Mouse (Mus musculus): ENCODE measurements at regions not wholly inside any gene's neighbourhood (a gene's known extent, or its start where the extent isn't known, plus 50 kb on each side); places are given as distances from the start of the nearest gene placed in this dataset.
A peak's percentile ranks its signal among the peaks of the same experiment; 100 is the strongest.

DNA sequence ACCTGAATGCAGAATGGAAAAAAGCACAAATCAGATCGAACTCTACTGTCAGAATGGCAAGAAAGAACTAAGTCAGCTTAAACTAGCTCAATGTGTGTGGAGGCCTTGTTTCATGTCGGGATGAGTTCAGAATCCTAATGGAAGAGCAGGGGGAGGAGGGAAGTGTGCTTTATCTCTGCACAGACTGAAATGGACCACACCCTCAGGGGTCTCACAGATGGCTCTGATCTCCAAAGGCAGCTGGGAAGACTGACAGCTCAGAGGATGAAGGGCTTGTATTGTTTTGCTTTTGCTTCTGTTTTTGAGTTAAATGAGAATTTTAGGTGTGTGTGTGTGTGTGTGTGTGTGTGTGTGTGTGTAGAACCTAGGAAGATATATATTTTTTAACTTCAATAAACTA is 566.8 kb upstream of the Gm19410 start:
- TF ChIP-seq CTCF (IDR thresholded peaks at IDR 0.05; ENCODE audit: control insufficient read depth, insufficient read depth, low read length): no peak
- TF ChIP-seq POLR2A (IDR thresholded peaks at IDR 0.05; ENCODE audit: borderline replicate concordance, control insufficient read depth, low read depth, low read length): no peak
- no peak overlapping the region for H3K27ac ChIP-seq (ENCODE audit: control insufficient read depth, insufficient read depth, low read depth, low read length, poor library complexity)
- no peaks in the 10 kb centered on the region; the same call in 1 of the 2 replicates for H3K4me1 ChIP-seq (ENCODE audit: control insufficient read depth, insufficient read depth, low read length)
- 78% methylated on average over 2 of the region's 2 CpGs for WGBS
- no peak overlapping the region for H3K4me3 ChIP-seq (replicated peaks; ENCODE audit: control insufficient read depth, low read depth, low read length)

GRCm38 (mm10) chr8:35201416-35201815 is 564.2 kb upstream of the Gm19410 start:
- no peak overlapping the region for H3K27ac ChIP-seq (ENCODE audit: control insufficient read depth, insufficient read depth, low read depth, low read length, poor library complexity)
- no peak overlapping the region for H3K4me3 ChIP-seq (replicated peaks; ENCODE audit: control insufficient read depth, low read depth, low read length)
- H3K4me1 ChIP-seq (ENCODE audit: control insufficient read depth, insufficient read depth, low read length): peaks cover 4% of the 10 kb centered on the region; the same call in 1 of the 2 replicates
- TF ChIP-seq POLR2A (IDR thresholded peaks at IDR 0.05; ENCODE audit: borderline replicate concordance, control insufficient read depth, low read depth, low read length) (no peak), CTCF (IDR thresholded peaks at IDR 0.05; ENCODE audit: control insufficient read depth, insufficient read depth, low read length) (no peak)
- 17% methylated on average over 12 of the region's 12 CpGs for WGBS

DNA sequence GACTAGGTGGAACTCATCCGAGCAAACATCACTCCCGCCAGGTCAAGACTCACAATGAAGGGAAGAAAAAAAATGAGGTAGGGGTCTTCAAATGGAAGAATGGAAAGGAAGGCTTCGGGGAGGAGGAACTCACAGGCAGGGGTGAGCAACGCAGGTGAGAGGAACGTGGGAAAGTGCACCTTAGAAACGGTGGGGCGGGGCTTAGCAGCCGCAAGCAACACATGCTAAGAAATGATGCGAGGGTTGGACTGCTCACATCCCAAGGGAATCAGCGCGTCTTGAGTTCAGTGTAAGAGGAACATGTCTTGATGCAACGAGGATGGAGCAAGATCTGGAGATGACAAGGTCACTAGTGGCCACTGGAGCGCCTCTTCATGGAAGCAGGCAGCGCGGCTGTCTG is 560.6 kb upstream of the Gm19410 start:
- no peak overlapping the region for H3K27ac ChIP-seq (ENCODE audit: control insufficient read depth, insufficient read depth, low read depth, low read length, poor library complexity)
- TF ChIP-seq CTCF (IDR thresholded peaks at IDR 0.05; ENCODE audit: control insufficient read depth, insufficient read depth, low read length): no peak
- TF ChIP-seq POLR2A (IDR thresholded peaks at IDR 0.05; ENCODE audit: borderline replicate concordance, control insufficient read depth, low read depth, low read length): no peak
- WGBS: 52% methylated on average over 15 of the region's 15 CpGs
- no peak overlapping the region for H3K4me3 ChIP-seq (replicated peaks; ENCODE audit: control insufficient read depth, low read depth, low read length)
- peaks cover 7% of the 10 kb centered on the region; the same call in 1 of the 2 replicates for H3K4me1 ChIP-seq (ENCODE audit: control insufficient read depth, insufficient read depth, low read length)

GRCm38 (mm10) chr8:35205536-35205935 is 560.1 kb upstream of the Gm19410 start:
- TF ChIP-seq CTCF (IDR thresholded peaks at IDR 0.05; ENCODE audit: control insufficient read depth, insufficient read depth, low read length): peak; percentile 47
- TF ChIP-seq POLR2A (IDR thresholded peaks at IDR 0.05; ENCODE audit: borderline replicate concordance, control insufficient read depth, low read depth, low read length): no peak

GRCm38 (mm10) chr8:35206271-35206670 is 559.3 kb upstream of the Gm19410 start:
- peak overlapping the region; percentile 75 for H3K27ac ChIP-seq (ENCODE audit: control insufficient read depth, insufficient read depth, low read depth, low read length, poor library complexity)
- H3K4me1 ChIP-seq (ENCODE audit: control insufficient read depth, insufficient read depth, low read length): peaks cover 7% of the 10 kb centered on the region; the same call in 1 of the 2 replicates
- H3K4me3 ChIP-seq (replicated peaks; ENCODE audit: control insufficient read depth, low read depth, low read length): peak overlapping the region; percentile 11
- 7% methylated on average over 6 of the region's 6 CpGs for WGBS
- TF ChIP-seq POLR2A (IDR thresholded peaks at IDR 0.05; ENCODE audit: borderline replicate concordance, control insufficient read depth, low read depth, low read length): no peak
- no peak for TF ChIP-seq CTCF (IDR thresholded peaks at IDR 0.05; ENCODE audit: control insufficient read depth, insufficient read depth, low read length)

More at GRCm38 (mm10) chr8:35205536-35205935, 560.1 kb upstream of the Gm19410 start:
- Histone ChIP-seq H3K27ac (ENCODE audit: control insufficient read depth, insufficient read depth, low read depth, low read length, poor library complexity) (peak overlapping the region; percentile 32), H3K4me3 (replicated peaks; ENCODE audit: control insufficient read depth, low read depth, low read length) (no peak overlapping the region), H3K4me1 (ENCODE audit: control insufficient read depth, insufficient read depth, low read length) (peaks cover 7% of the 10 kb centered on the region; the same call in 1 of the 2 replicates)
- WGBS: 0% methylated on average over 8 of the region's 8 CpGs

DNA sequence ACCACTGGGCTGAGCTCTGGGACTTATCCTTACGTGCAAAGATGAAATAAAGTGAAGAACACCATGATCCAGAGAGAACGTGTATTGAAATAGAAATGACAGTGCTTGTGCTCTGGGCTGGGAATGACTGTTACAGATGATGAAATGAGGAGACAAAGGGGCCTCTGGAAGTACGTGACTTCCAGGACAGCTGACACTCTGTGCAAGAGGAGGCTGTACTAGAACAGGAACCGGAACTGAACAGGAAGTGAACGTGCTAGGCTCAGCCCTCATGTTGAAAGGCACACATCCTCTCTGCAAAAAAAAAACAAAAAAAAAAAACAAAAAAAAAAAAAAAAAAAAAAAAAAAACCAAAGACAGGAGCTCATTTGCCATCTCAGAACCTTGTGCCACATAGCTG is 557.2 kb upstream of the Gm19410 start:
- Histone ChIP-seq H3K27ac (ENCODE audit: control insufficient read depth, insufficient read depth, low read depth, low read length, poor library complexity) (peak overlapping the region; percentile 77), H3K4me1 (ENCODE audit: control insufficient read depth, insufficient read depth, low read length) (peaks cover 7% of the 10 kb centered on the region; the same call in 1 of the 2 replicates), H3K4me3 (replicated peaks; ENCODE audit: control insufficient read depth, low read depth, low read length) (peak overlapping the region; percentile 46)
- TF ChIP-seq POLR2A (IDR thresholded peaks at IDR 0.05; ENCODE audit: borderline replicate concordance, control insufficient read depth, low read depth, low read length) (no peak), CTCF (IDR thresholded peaks at IDR 0.05; ENCODE audit: control insufficient read depth, insufficient read depth, low read length) (no peak)
- 14% methylated on average over 5 of the region's 5 CpGs for WGBS

- Histone ChIP-seq H3K4me3 (replicated peaks; ENCODE audit: control insufficient read depth, low read depth, low read length) (no peak overlapping the region), H3K4me1 (ENCODE audit: control insufficient read depth, insufficient read depth, low read length) (peaks cover 4% of the 10 kb centered on the region; the same call in 1 of the 2 replicates), H3K27ac (ENCODE audit: control insufficient read depth, insufficient read depth, low read depth, low read length, poor library complexity) (no peak overlapping the region)
- WGBS: 81% methylated on average over 10 of the region's 10 CpGs
- TF ChIP-seq POLR2A (IDR thresholded peaks at IDR 0.05; ENCODE audit: borderline replicate concordance, control insufficient read depth, low read depth, low read length) (no peak), CTCF (IDR thresholded peaks at IDR 0.05; ENCODE audit: control insufficient read depth, insufficient read depth, low read length) (no peak)
Measured at GRCm38 (mm10) chr8:35211506-35212452, 553.8 kb upstream of the Gm19410 start.

DNA sequence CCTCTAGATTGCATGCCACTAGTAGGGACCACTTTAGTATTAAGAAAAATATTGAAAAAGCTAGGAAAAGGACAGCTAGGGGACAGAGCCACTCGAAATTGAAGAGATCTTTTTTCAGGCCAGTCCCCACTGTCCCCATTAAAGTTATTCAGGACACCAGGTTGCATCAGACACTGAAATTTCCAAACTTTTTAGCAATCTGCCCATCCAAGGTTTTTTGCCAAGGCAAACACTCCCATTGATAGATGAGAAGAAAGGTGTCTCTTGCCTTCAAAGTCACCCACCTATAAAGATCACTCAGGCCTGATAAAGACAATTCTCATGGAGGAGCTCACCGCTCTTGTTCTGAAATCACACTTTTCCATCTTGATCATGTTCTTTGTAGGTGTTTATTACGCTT is 552.1 kb upstream of the Gm19410 start:
- no peak overlapping the region for H3K27ac ChIP-seq (ENCODE audit: control insufficient read depth, insufficient read depth, low read depth, low read length, poor library complexity)
- WGBS: 72% methylated on average over 3 of the region's 3 CpGs
- no peaks in the 10 kb centered on the region; the same call in 1 of the 2 replicates for H3K4me1 ChIP-seq (ENCODE audit: control insufficient read depth, insufficient read depth, low read length)
- no peak overlapping the region for H3K4me3 ChIP-seq (replicated peaks; ENCODE audit: control insufficient read depth, low read depth, low read length)
- TF ChIP-seq CTCF (IDR thresholded peaks at IDR 0.05; ENCODE audit: control insufficient read depth, insufficient read depth, low read length) (no peak), POLR2A (IDR thresholded peaks at IDR 0.05; ENCODE audit: borderline replicate concordance, control insufficient read depth, low read depth, low read length) (no peak)

All from bone marrow, adult 2 months (tissue).